Mouse (Mus musculus) thymus, adult 2 months (tissue): ENCODE results near the gene Cox6b1. TPM values are rescaled to one million over a fixed set of nuclear protein-coding genes. Genes with fewer than 3 reads are reported as not detected.

Source experiments
- DNase-seq: peaks from one replicate; pipeline ENCODE4 v3.0.0; 2021
- H3K27ac ChIP-seq: fragments of 200-500 bp; 2 replicates; pipeline ENCODE4 v1.5.1; 2012; ENCODE audit warnings: low read length, control low read depth; ENCODE audit not compliant: control insufficient read depth, insufficient read depth
- H3K27me3 ChIP-seq: fragments of 200-500 bp; 2 replicates; pipeline ENCODE4 v1.6.1; 2012; ENCODE audit warnings: mild to moderate bottlenecking, low read length, moderate library complexity, mixed read lengths; ENCODE audit not compliant: control insufficient read depth, insufficient read depth
- H3K36me3 ChIP-seq: fragments of 200-500 bp; 2 replicates; pipeline ENCODE4 v1.6.1; 2012; ENCODE audit warnings: mild to moderate bottlenecking, low read length, moderate library complexity; ENCODE audit not compliant: control insufficient read depth, insufficient read depth
- H3K4me1 ChIP-seq: fragments of 200-500 bp; replicated peaks from 2 replicates; pipeline ENCODE4 v1.6.1; 2012; ENCODE audit warnings: low read length; ENCODE audit not compliant: control insufficient read depth, insufficient read depth
- H3K4me3 ChIP-seq: fragments of 200-500 bp; 2 replicates; pipeline ENCODE4 v1.5.1; 2012; ENCODE audit warnings: mild to moderate bottlenecking, low read length, control low read depth, moderate library complexity; ENCODE audit not compliant: control insufficient read depth, insufficient read depth
- CTCF ChIP-seq: fragments of 200-500 bp; IDR thresholded peaks from 2 replicates; pipeline ENCODE4 v1.5.1; 2012; ENCODE audit warnings: mild to moderate bottlenecking, control low read depth, low read length, moderate library complexity, borderline replicate concordance; ENCODE audit not compliant: control insufficient read depth, poor library complexity, insufficient read depth; ENCODE audit errors: extremely low read depth
- POLR2A ChIP-seq: fragments of 200-500 bp; IDR thresholded peaks from 2 replicates; pipeline ENCODE4 v1.6.1; 2012; ENCODE audit warnings: mild to moderate bottlenecking, low read length, control low read depth, moderate library complexity; ENCODE audit not compliant: control insufficient read depth, poor library complexity, insufficient read depth; ENCODE audit errors: extremely low read depth
- WGBS: fragments of 180-500 bp; shearing (Covaris S2); methylation state at CpG from one replicate; pipeline ENCODE4 v1.1.7; 2018; 5-methylcytosine and 5-hydroxymethylcytosine counted together
- polyA plus RNA-seq: library from polyadenylated mRNA; depleted of rRNA; stranded (reverse); fragments of >200 nt; gene quantifications from 2 replicates; pipeline ENCODE4 v1.2.3, GENCODE M21; 2012

Cox6b1 gene
- polyA plus RNA-seq, 1 experiment = 388 TPM

DNA sequence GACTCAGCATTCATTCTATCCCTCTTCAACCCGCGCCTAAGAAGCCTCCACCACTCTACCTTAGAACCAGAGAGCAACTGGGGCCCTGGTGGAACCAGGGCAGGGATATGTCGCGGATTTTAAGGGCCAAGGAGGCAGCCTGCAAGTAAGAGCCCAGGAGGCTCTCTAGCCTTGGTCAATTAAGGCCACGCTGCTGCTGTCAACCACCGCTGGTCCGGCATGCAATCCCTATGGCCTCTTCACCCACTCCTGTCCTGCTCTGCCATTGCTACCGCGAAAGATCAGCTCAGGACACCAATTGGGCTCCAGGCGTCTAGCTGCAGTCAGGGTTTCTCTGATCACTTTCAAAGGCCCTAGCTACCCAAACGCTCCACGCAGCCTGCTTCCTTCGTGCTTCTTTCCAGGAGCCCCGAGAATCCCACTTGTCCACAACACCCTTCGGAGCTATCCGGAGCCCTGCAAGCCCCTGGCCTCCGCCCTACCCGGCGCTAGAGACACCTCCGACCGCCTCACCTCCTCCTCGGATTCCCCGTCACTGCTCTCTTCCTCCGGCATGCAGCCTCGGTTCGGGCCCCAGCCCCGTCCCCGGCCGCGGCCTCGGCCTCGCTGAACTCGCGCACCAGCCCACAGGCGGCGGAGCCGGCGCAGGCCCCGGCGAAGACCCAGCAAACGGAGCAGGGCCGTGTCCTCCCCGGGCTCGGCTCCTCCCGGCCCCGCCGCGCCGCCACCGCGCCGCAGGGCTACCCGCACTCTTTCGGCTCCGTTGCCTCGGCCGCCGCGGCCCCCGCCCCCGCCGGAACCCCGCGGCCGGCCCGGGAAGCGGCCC lies 37.9 kb downstream of the Cox6b1 start:
- H3K36me3 ChIP-seq = peaks cover 30% of the 10 kb centered on the region
- no peak for DNase-seq
- H3K4me1 ChIP-seq = peaks cover 10% of the 10 kb centered on the region
- no peaks in the 10 kb centered on the region for H3K27me3 ChIP-seq
- TF ChIP-seq CTCF (no peak), POLR2A (peak; percentile 51; the same call in 1 of the 2 replicates)
- 2% methylated on average over 67 of the region's 67 CpGs for WGBS
- H3K4me3 ChIP-seq = peak overlapping the region; percentile 98
- peak overlapping the region; percentile 51; the same call in 1 of the 2 replicates for H3K27ac ChIP-seq

DNA sequence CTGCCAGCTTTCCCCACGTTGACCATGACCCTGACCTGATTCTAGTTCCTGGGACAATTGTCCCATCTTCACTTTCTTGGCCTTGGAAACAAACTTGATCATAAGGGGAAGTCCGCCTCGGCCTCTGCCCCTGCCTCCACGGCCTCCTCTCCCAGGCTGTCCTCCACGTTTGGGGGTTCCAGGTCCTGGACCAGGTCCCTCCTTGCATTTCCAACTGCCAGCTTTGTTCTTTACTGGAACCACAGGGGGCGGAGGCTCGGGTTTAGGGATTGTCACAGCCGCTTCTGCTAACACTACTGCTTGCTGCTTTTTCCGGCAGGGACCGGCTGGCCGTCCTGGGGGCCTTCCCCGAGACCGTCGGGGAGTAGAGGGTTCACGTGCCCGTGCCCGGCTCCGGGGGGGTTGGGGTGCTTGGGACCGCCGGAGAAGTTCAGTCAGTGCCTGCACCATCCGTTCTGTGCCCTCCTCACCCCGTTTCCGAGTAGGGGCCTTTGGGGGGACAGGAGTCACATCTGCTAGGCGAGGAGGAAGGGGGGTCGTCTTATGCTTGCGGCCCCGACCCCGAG lies 39.4 kb downstream of the Cox6b1 start:
- H3K36me3 ChIP-seq = peaks cover 42% of the 10 kb centered on the region
- H3K4me3 ChIP-seq = no peak overlapping the region
- H3K27ac ChIP-seq = no peak overlapping the region
- 97% methylated on average over 28 of the region's 28 CpGs for WGBS
- DNase-seq = no peak
- TF ChIP-seq CTCF (no peak), POLR2A (no peak)
- peaks cover 10% of the 10 kb centered on the region for H3K4me1 ChIP-seq
- no peaks in the 10 kb centered on the region for H3K27me3 ChIP-seq

DNA sequence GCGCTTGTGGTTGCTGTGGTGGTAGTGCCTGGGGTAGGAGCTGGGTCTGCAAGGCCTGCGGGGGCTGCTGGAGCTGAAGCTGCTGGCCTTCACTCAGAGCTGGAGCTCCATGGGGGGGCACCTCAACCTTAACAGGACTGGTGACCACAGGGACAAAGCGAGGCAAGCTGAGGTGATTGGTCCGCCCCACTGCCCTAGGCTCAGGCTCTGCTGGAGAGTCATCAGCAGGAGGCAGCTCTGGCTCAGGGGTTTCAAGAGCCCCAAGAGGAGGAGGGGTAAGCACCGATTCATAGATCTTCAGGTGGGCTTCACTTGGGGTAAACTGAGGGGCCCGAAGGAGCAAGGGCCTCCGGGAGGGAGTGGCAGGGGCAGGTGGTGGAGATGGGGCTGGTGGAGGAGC lies 40.8 kb downstream of the Cox6b1 start:
- DNase-seq = no peak
- TF ChIP-seq CTCF (no peak), POLR2A (no peak)
- peaks cover 53% of the 10 kb centered on the region for H3K36me3 ChIP-seq
- WGBS = 98% methylated on average over 7 of the region's 7 CpGs
- H3K4me3 ChIP-seq = no peak overlapping the region
- H3K27ac ChIP-seq = no peak overlapping the region
- no peaks in the 10 kb centered on the region for H3K27me3 ChIP-seq
- peaks cover 10% of the 10 kb centered on the region for H3K4me1 ChIP-seq

DNA sequence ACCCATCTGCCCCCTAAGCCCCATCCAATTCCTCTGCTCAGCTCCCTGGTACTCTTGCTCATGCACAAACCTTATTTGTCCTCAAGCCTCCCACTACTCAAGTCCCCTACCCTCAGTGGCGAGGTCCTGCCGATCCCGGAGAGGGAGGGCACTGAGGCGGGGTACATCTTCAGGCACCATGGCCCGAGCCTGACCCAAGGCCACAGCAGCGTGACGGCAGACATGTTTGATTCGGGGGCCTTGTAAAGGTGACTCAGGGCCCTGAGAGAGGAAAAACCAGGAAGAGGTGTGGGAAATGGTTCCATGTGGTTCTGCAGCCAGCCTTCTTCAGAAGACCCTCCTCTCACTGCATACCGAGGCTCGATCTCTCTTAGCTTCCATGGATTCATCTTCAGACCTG lies 41.6 kb downstream of the Cox6b1 start:
- H3K4me1 ChIP-seq = peaks cover 6% of the 10 kb centered on the region
- no peak overlapping the region for H3K4me3 ChIP-seq
- H3K27ac ChIP-seq = no peak overlapping the region
- DNase-seq = no peak
- WGBS = 94% methylated on average over 10 of the region's 10 CpGs
- H3K36me3 ChIP-seq = peaks cover 61% of the 10 kb centered on the region
- no peak for TF ChIP-seq POLR2A
- no peak for TF ChIP-seq CTCF
- H3K27me3 ChIP-seq = no peaks in the 10 kb centered on the region

DNA sequence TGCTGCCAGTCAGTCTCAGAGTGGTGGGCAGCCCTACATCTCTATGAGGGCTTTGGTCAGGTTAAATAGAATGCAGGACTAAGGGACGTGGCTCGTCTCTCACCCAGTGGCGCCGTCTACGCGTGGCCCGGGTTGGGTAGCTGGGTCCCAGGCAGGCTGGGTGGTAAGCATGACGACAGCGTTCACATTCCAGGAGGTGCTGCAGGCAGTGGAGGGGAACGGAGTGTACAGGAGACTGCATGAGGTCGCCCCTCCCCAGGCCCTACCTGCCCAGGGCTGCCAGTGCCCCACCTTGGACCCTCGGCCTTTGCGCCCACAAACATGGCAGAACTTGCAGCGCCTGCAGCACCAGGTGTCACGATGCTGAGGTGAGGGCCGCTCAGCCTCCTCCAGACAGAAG lies 44.4 kb downstream of the Cox6b1 start:
- 97% methylated on average over 16 of the region's 16 CpGs for WGBS
- no peak overlapping the region for H3K4me3 ChIP-seq
- TF ChIP-seq CTCF = no peak
- no peak for TF ChIP-seq POLR2A
- H3K36me3 ChIP-seq = peaks cover 89% of the 10 kb centered on the region
- no peak overlapping the region for H3K27ac ChIP-seq
- DNase-seq = no peak
- H3K4me1 ChIP-seq = no peaks in the 10 kb centered on the region
- H3K27me3 ChIP-seq = no peaks in the 10 kb centered on the region

DNA sequence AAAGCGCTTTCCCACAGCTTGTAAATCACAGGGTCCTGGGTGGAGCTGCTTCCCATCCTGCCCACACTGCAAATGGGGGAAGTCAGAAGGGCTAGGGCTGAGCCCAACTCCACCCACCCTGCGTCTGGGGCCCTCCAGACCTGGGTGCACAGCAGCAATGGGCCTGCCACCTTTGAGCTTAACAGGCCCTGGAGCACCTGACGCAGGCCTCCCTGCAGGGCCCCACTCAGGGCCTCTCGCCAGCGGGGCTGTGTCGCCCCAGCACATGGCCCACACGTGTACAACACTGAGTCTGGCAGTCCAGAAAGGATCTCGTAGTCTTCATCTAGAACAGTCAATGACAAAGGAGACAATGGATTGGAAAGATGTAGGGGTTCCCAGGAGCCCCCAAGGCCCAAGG lies 46.0 kb downstream of the Cox6b1 start:
- H3K27ac ChIP-seq = no peak overlapping the region
- 95% methylated on average over 8 of the region's 8 CpGs for WGBS
- DNase-seq = no peak
- H3K4me3 ChIP-seq = no peak overlapping the region
- TF ChIP-seq POLR2A (no peak), CTCF (no peak)
- no peaks in the 10 kb centered on the region for H3K27me3 ChIP-seq
- H3K4me1 ChIP-seq = no peaks in the 10 kb centered on the region
- H3K36me3 ChIP-seq = peaks cover 92% of the 10 kb centered on the region

DNA sequence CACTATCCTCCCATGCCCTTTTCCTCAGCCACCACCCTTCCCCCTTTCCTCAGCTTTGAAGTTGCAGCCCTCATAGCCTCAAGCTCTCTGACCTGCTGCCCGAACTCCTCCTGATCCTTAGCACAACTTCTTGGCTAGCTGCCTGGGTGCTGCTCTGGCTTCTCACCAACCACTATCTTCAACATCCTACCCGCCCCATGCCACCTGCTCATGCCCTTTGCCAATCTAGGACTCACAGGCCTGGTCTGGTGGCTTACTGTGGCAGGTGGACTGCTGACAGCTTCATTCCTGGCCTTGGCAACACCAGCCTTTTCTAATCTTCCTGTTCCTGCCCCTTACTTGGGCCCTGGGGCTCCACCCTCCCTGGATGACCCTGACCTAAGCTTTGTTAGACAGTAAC lies 53.0 kb downstream of the Cox6b1 start:
- WGBS = 92% methylated on average over 2 of the region's 2 CpGs
- Histone ChIP-seq H3K27ac (no peak overlapping the region), H3K27me3 (no peaks in the 10 kb centered on the region), H3K4me3 (no peak overlapping the region), H3K4me1 (no peaks in the 10 kb centered on the region), H3K36me3 (peaks cover 80% of the 10 kb centered on the region)
- TF ChIP-seq CTCF = no peak
- TF ChIP-seq POLR2A = no peak
- no peak for DNase-seq
